Mouse (Mus musculus): Measurements from ENCODE around the gene Olfr979.

GRCm38 (mm10) chr9:40050138-40050537, 46.9 kb upstream of the Olfr979 start:
- no peak for TF ChIP-seq CTCF (IDR thresholded peaks at IDR 0.05; ENCODE audit: borderline replicate concordance, insufficient read depth, low read length)
- no peak for TF ChIP-seq POLR2A (IDR thresholded peaks at IDR 0.05; ENCODE audit: low read depth, low read length)
